Mouse (Mus musculus): ENCODE results near the gene Rack1. TPM values are rescaled to one million over a fixed set of nuclear protein-coding genes. Genes with fewer than 3 reads are reported as not detected.
A peak's percentile ranks its signal among the peaks of the same experiment; 100 is the strongest.
"Not testable (repeated sequence)": the region's sequence is repeated elsewhere in the genome, so short reads cannot be mapped to it uniquely, and the experiment has no call there.

The Rack1 gene
- polyA plus RNA-seq (2016; fragmentation: Nextera tagmentation; extraction: Ambion mirVana): 660 and 665 TPM in 2 replicates

DNA sequence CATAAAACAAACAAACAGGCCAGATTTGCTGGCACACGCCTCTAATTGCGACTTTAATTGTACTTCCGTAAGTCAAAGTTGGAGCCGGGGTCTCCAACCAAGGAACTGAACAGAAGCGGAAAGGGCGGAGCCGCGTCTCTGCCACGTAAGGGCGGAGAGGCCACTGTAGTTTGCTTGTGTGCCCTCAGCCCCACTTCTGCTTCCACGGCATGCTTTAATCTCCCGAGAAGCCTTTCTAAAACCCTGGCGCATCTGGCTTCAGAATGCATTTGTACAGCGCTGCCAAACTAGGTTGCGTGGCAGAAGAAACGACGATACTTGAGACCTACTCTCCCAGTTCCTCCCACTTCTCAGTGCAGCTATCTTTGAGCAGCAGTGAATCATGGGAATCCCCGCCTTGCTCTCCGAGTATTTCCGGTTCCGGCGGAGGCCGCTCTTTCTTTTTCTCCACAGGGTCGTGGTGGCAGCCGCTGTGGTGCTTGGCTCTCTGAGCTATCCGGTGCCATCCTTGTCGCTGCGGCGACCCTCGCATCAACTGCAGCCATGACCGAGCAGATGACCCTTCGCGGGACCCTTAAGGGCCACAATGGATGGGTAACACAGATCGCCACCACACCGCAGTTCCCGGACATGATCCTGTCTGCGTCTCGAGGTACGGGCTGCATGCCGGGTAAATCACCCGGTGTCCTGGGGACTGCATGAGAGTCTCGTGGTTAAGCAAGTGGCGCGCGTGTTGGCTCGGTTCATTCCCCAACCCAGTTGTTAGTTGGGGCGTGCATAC is at the start of gene Rack1:
Gene Rack1 (plus strand): TSS at position 412 of the 781 bp plus-strand sequence.
- Histone ChIP-seq H3K4me2 (replicated peaks) (peak within 1 kb of the TSS; percentile 75), H3K36me3 (peaks cover 37% of the 10 kb centered on the region), H3K9me3 (no peaks in the 10 kb centered on the region), H3K4me3 (peak within 1 kb of the TSS; percentile 89), H3K27ac (peak within 1 kb of the TSS; percentile 98), H3K4me1 (peaks cover 19% of the 10 kb centered on the region), H3K9ac (peak within 1 kb of the TSS; percentile 94), H3K27me3 (no peaks in the 10 kb centered on the region)
- under 1% methylated on average over 47 of the region's 47 CpGs for WGBS
- ATAC-seq (ENCODE audit: insufficient number of reproducible peaks, insufficient read depth, low FRiP score, low TSS enrichment): peak; percentile 87

DNA sequence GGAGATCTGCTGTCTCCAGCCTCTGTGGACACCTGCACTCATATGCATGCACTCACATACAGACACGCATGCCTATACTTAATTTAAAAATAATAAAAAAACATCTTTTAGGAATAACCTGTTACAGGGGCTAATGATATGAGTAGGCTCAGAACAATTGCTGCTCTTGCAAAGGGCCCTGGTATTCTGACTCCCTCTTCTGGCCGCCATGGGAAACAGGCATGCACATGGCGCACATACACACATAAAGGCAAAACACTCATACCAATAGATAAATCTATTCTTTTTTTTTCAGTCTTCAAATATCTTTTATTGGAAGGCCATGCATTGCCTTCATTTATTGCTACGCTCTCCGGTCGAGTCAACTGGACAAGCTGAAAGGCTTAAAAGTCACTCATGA is 49.7 kb upstream of the Rack1 start:
- no peak overlapping the region for H3K4me2 ChIP-seq (replicated peaks)
- H3K9ac ChIP-seq: no peak overlapping the region
- H3K4me1 ChIP-seq: no peaks in the 10 kb centered on the region
- no peaks in the 10 kb centered on the region for H3K27me3 ChIP-seq
- H3K36me3 ChIP-seq: no peaks in the 10 kb centered on the region
- no peak overlapping the region for H3K27ac ChIP-seq
- no peaks in the 10 kb centered on the region for H3K9me3 ChIP-seq
- no peak overlapping the region for H3K4me3 ChIP-seq
- WGBS: 92% methylated on average over 6 of the region's 6 CpGs
- no peak for ATAC-seq (ENCODE audit: insufficient number of reproducible peaks, insufficient read depth, low FRiP score, low TSS enrichment)

DNA sequence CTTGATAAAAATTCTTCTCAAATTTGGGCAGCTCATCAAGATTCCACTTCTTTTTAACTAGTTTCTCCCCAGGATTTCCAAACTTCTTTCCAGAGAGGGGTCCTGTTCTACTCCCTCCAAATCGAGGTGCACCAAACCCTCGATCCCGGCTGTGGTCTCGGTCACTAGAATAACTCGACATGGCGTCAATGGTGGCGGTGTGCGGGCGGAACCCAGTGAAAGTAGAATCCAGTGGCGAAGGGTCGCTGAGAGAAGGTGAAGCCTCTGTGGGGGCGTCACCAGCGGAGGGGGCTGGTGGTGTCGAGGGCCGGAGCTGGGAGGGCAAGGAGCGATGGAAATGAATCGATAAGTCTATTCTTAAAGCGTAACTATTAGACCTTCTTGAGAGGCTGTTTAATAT is 46.6 kb upstream of the Rack1 start:
- not testable (repeated sequence) for H3K9me3 ChIP-seq; ATAC-seq (ENCODE audit: insufficient number of reproducible peaks, insufficient read depth, low FRiP score, low TSS enrichment); H3K4me3 ChIP-seq; H3K4me2 ChIP-seq (replicated peaks); H3K4me1 ChIP-seq; H3K36me3 ChIP-seq; H3K27ac ChIP-seq; H3K9ac ChIP-seq; H3K27me3 ChIP-seq
- 85% methylated on average over 18 of the region's 18 CpGs for WGBS

DNA sequence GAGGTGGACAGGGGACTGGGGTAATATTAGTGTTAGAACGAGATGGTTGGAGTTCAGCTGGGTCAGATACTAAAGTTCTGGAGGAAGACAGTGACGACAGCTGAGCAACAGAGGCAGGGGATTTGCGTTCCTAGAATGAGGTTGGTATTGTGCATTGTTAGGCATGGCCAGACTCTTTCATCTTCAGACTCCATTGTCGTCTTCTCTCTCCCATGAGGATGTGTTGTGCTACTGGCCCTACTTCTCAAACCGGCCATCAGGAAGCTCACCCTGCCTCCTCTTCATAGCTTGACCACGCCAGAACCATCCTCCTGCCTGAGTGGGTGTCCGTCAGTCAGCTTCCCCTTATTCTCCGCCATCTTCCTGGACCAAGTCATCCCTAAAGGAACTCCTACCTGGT is 41.1 kb upstream of the Rack1 start:
- Histone ChIP-seq H3K27me3 (0 out of 2 replicates have a peak, but pooled peaks cover 3% of the 10 kb centered on the region), H3K4me2 (replicated peaks) (no peak overlapping the region), H3K9me3 (no peaks in the 10 kb centered on the region), H3K36me3 (no peaks in the 10 kb centered on the region), H3K27ac (no peak overlapping the region), H3K4me3 (no peak overlapping the region), H3K4me1 (no peaks in the 10 kb centered on the region), H3K9ac (no peak overlapping the region)
- WGBS: 80% methylated on average over 8 of the region's 8 CpGs
- no peak for ATAC-seq (ENCODE audit: insufficient number of reproducible peaks, insufficient read depth, low FRiP score, low TSS enrichment)

DNA sequence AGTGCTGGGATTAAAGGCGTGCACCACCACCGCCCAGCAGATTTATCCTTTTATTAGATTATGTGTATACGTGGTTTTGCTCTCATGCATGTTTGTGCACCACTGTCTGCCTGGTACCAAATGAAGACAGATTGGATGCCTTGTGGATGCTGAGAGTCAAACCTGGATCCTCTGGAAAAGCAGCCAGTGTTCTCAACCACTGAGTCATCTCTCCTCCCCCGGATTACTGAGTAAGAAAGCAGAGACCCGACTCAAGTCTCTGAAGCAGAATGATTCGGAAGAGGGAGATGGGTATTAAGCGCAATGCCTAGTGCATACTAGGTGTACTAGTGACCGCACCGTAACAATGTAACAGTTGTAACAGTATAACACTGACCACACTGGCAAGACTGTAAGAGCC is 36.0 kb upstream of the Rack1 start:
- ATAC-seq (ENCODE audit: insufficient number of reproducible peaks, insufficient read depth, low FRiP score, low TSS enrichment): no peak
- H3K4me3 ChIP-seq: no peak overlapping the region
- no peaks in the 10 kb centered on the region for H3K4me1 ChIP-seq
- no peaks in the 10 kb centered on the region for H3K9me3 ChIP-seq
- H3K27me3 ChIP-seq: 0 out of 2 replicates have a peak, but pooled peaks cover 3% of the 10 kb centered on the region
- WGBS: 92% methylated on average over 9 of the region's 9 CpGs
- H3K4me2 ChIP-seq (replicated peaks): no peak overlapping the region
- H3K27ac ChIP-seq: no peak overlapping the region
- H3K36me3 ChIP-seq: no peaks in the 10 kb centered on the region
- H3K9ac ChIP-seq: no peak overlapping the region

DNA sequence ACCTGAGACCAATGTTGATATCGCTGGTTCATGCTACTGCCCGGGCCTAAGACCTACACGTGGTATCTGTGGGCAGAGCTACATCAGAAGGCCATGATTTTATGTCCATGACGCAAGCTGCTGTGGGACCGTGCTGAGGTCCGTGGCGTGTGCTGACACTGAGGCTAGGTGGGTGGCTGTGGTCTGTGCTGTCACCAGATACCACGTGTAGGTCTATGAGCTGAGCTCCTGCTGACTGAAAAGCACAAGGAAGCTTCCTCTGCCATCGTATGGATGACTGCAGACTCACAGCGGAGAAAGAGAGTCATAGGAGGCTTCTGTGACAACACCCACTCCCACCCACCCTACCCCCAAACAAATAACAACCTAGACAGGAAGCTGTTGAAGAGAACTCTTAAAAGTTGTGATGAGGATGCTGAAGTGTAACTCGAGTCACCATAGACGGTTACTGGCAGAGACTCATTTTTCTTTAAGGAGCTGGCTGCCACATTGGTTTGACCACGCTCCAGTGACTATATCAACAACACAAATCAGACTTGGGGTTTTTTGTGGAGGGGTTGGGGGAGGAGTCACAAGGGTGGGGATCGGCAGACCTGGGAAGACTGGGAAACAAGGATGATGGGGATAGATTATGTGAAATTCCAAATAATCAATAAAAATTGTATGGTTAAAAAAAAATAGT is 32.8 kb upstream of the Rack1 start:
- Histone ChIP-seq H3K27ac (no peak overlapping the region), H3K4me3 (no peak overlapping the region), H3K4me1 (no peaks in the 10 kb centered on the region), H3K9ac (no peak overlapping the region), H3K9me3 (no peaks in the 10 kb centered on the region), H3K4me2 (replicated peaks) (no peak overlapping the region), H3K36me3 (no peaks in the 10 kb centered on the region), H3K27me3 (no peaks in the 10 kb centered on the region)
- 80% methylated on average over 14 of the region's 14 CpGs for WGBS
- ATAC-seq (ENCODE audit: insufficient number of reproducible peaks, insufficient read depth, low FRiP score, low TSS enrichment): no peak

DNA sequence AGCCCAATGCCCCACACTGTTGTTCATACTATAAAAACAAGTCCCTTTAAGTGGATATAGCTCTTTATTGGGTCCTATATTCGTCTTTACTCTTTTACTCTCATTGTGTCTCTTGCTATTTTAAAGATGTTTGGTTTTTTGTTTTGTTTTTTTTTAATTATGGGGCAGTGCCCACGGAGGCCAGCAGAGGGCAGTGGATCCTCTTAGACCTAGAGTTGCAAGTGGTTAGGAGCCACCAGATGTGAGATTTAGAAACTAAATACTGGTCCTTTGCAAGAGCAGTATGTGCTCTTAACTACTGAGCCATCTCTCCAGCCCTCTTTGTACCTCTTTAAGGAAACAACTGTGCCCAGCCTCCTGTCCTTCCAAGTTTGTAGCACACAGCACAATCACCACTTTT is 28.4 kb upstream of the Rack1 start:
- ATAC-seq (ENCODE audit: insufficient number of reproducible peaks, insufficient read depth, low FRiP score, low TSS enrichment): no peak
- Histone ChIP-seq H3K36me3 (no peaks in the 10 kb centered on the region), H3K9me3 (no peaks in the 10 kb centered on the region), H3K4me3 (no peak overlapping the region), H3K27me3 (no peaks in the 10 kb centered on the region), H3K27ac (no peak overlapping the region), H3K4me1 (no peaks in the 10 kb centered on the region; the same call in 1 of the 2 replicates), H3K4me2 (replicated peaks) (no peak overlapping the region), H3K9ac (no peak overlapping the region)
- WGBS: 8% methylated on average over 2 of the region's 2 CpGs

DNA sequence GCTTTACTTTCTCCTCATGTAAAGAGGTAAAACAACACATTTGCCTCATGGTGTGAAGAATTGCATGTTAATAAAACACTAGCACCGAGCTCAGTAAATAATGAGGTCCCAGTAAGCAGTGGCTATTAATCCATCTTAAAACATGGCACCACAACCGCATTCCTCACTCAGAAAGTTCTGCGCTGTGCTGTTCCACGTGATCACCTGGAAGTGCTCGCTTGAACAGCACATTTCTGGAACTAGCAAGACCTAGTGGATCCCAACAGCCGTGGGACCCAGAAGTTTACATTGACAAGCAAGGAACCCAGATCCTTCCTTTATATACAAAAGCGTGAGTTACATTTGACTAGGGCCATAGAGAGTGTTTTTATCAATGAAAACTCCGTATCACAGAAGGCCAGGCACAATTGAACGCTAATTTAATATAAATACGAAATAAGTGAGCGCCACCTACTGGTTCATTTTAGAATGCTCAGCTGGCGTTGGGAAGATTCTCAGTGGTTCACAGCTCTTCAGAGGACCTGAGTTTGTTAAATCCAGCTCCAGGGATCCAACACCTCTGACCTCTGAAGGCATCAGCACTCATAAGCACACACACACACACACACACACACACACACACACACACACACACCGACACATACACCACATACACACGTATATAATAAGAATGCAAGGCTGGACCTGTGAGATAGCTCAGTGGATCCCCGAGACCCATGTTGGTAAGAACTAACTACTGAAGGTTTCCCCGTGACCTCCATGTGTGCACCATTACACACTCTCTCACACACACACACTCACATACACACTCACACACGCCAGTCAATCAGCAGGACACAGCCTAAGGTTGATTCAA is 25.5 kb upstream of the Rack1 start:
- no peak overlapping the region for H3K9ac ChIP-seq
- no peak overlapping the region for H3K4me3 ChIP-seq
- H3K4me2 ChIP-seq (replicated peaks): peak overlapping the region; percentile 24
- no peaks in the 10 kb centered on the region for H3K27me3 ChIP-seq
- no peaks in the 10 kb centered on the region for H3K9me3 ChIP-seq
- no peak for ATAC-seq (ENCODE audit: insufficient number of reproducible peaks, insufficient read depth, low FRiP score, low TSS enrichment)
- no peaks in the 10 kb centered on the region; the same call in 1 of the 2 replicates for H3K4me1 ChIP-seq
- no peak overlapping the region for H3K27ac ChIP-seq
- H3K36me3 ChIP-seq: no peaks in the 10 kb centered on the region
- 35% methylated on average over 17 of the region's 17 CpGs for WGBS

DNA sequence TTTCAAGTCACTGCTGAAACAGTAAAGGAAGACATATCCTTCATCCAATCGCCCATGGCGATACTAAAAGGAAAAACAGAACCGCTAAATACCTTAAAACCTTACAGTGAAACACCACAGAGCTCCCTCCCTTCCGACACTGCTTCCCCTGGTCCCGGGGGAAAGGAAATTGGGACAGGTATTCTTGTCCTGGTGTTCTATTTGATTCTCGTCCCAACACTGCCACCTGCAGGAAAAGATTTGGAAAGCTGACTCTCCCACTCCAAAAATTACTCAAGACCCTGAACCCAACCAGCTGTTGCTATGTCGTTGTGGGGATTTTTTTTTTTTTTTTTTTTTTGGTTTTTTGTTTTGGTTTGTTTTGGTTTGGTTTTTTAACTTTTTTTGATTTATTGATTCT is 24.6 kb upstream of the Rack1 start:
- 2% methylated on average over 7 of the region's 7 CpGs for WGBS

DNA sequence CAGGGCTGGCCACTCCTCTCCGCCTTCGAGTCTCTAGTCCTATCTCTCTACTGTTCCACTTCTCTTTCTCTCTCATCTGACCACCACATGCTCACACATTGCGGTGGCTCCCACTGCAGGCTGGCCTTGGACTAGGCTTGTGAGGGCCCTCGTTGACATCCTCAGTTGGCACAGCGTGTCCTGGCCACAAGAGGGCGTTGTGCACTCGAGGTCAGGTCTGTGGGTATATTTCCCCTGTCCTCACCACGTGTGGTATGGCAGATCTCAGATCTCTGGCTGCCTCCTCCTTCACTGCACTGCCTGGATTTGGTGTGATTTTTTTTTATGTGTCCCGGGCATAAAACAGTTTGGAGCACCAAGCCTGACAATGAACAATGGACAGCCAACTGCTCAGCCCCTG is 23.5 kb upstream of the Rack1 start:
- H3K4me1 ChIP-seq: no peaks in the 10 kb centered on the region; the same call in 1 of the 2 replicates
- WGBS: 47% methylated on average over 9 of the region's 9 CpGs
- H3K4me2 ChIP-seq (replicated peaks): no peak overlapping the region
- no peak for ATAC-seq (ENCODE audit: insufficient number of reproducible peaks, insufficient read depth, low FRiP score, low TSS enrichment)
- no peaks in the 10 kb centered on the region for H3K9me3 ChIP-seq
- H3K4me3 ChIP-seq: no peak overlapping the region
- H3K27ac ChIP-seq: no peak overlapping the region
- H3K9ac ChIP-seq: no peak overlapping the region
- H3K27me3 ChIP-seq: no peaks in the 10 kb centered on the region
- no peaks in the 10 kb centered on the region for H3K36me3 ChIP-seq

More for the DNA sequence above, 24.6 kb upstream of the Rack1 start:
- Histone ChIP-seq H3K4me3 (no peak overlapping the region), H3K36me3 (no peaks in the 10 kb centered on the region), H3K27me3 (no peaks in the 10 kb centered on the region), H3K27ac (no peak overlapping the region), H3K9ac (no peak overlapping the region), H3K9me3 (no peaks in the 10 kb centered on the region), H3K4me2 (replicated peaks) (peak overlapping the region; percentile 28; the same call in 1 of the 2 replicates), H3K4me1 (no peaks in the 10 kb centered on the region; the same call in 1 of the 2 replicates)
- no peak for ATAC-seq (ENCODE audit: insufficient number of reproducible peaks, insufficient read depth, low FRiP score, low TSS enrichment)

DNA sequence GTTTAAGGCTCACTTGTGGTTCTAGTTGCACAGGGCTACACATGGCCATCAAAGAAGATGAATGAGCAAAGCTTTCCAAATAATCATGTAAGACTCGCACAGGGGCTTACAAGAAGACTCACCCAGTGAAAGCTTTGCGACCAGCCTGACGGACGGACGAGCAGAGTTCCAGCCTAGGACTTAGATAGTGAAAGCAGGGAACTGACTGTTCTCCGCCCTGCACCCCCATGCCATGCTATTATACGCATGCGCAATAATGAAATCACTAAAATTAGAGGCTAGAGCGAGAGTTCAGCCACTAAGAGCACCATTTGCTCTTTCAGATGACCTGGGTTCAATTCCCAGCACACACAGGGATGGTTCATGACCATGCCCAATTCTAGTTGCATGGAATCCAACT is 22.8 kb upstream of the Rack1 start:
- Histone ChIP-seq H3K9ac (no peak overlapping the region), H3K36me3 (no peaks in the 10 kb centered on the region), H3K27me3 (no peaks in the 10 kb centered on the region), H3K4me3 (no peak overlapping the region), H3K27ac (no peak overlapping the region), H3K4me2 (replicated peaks) (no peak overlapping the region), H3K9me3 (no peaks in the 10 kb centered on the region), H3K4me1 (no peaks in the 10 kb centered on the region; the same call in 1 of the 2 replicates)
- 91% methylated on average over 9 of the region's 9 CpGs for WGBS
- no peak for ATAC-seq (ENCODE audit: insufficient number of reproducible peaks, insufficient read depth, low FRiP score, low TSS enrichment)

Measured in embryonic facial prominence, embryonic 12.5 days (tissue).